8 mouse cellular contexts compared by ENCODE assay signal in the genomic region with DNA sequence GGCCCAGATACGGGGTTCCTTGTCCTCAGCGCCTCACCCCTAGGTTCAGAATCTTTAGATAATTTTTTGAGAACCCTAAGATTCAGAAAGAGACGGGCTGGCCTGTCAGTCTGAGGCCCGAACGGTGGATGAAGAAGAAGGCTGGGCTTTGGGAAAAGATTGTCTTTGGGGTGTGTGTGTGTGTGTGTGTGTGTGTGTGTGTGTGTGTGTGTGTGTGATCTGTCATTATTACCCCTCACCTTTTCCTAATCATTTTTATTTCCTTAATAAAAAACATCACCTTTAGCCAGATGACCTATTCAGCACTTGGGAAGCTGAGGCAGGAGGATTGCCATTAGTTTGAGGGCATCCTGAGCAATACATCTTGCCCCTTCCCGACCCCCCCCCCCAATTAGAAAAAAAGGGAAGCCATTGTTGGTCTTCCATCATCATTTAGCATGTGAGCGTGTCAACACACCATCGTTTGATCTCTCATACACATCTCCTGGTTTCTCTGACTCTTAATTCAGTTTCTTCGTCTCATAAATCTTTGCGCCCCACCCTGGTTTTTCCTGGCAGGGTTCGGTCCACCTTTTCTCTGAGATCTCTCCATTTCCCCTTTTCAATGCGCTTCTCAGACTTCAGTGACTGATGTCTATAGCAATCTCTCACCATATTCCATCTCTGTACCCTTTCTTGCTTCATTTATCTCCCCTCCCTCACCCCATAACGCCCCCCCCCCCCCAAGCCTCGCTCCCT. TPM values are rescaled to one million over a fixed set of nuclear protein-coding genes. Genes with fewer than 3 reads are reported as not detected.
DNase-seq lines count a peak whose midpoint lies in the region; ATAC-seq lines count a peak whose summit lies in the region.

No protein-coding gene starts in this region.

- H3K4me3 ChIP-seq in kidney, embryonic 15.5 days (replicated peaks), result peak overlapping the region; percentile 96
- no peak overlapping the region for H3K4me3 ChIP-seq in embryonic facial prominence, embryonic 11.5 days (ENCODE audit: low read depth, low read length)
- H3K4me3 ChIP-seq in hindbrain, embryonic 14.5 days (replicated peaks; ENCODE audit: low read length), result peak overlapping the region; percentile 96
- peak overlapping the region; percentile 94 for H3K4me3 ChIP-seq in midbrain, embryonic 14.5 days (replicated peaks; ENCODE audit: low read depth, low read length)

- ATAC-seq in kidney, embryonic 15.5 days (replicated peaks; ENCODE audit: low FRiP score), result no peak
- no peak for ATAC-seq in embryonic facial prominence, embryonic 11.5 days (replicated peaks; ENCODE audit: insufficient number of reproducible peaks, low FRiP score, low TSS enrichment, low read depth)
- no peak for ATAC-seq in hindbrain, embryonic 14.5 days (ENCODE audit: low FRiP score)
- no peak for ATAC-seq in midbrain, embryonic 14.5 days (ENCODE audit: low FRiP score, low TSS enrichment)

- H3K36me3 ChIP-seq in kidney, embryonic 15.5 days, result peaks cover 10% of the 10 kb centered on the region
- no peaks in the 10 kb centered on the region; the same call in 1 of the 2 replicates for H3K36me3 ChIP-seq in embryonic facial prominence, embryonic 11.5 days (replicated peaks; ENCODE audit: control insufficient read depth, insufficient read depth, low read depth, low read length)
- H3K36me3 ChIP-seq in hindbrain, embryonic 14.5 days (replicated peaks; ENCODE audit: control insufficient read depth, insufficient read depth), result peaks cover 11% of the 10 kb centered on the region
- peaks cover 9% of the 10 kb centered on the region for H3K36me3 ChIP-seq in midbrain, embryonic 14.5 days (ENCODE audit: control insufficient read depth, insufficient read depth, low read length)

- H3K27me3 ChIP-seq in kidney, embryonic 15.5 days, result no peaks in the 10 kb centered on the region
- H3K27me3 ChIP-seq in embryonic facial prominence, embryonic 11.5 days (ENCODE audit: control insufficient read depth, insufficient read depth, low read length), result no peaks in the 10 kb centered on the region
- H3K27me3 ChIP-seq in hindbrain, embryonic 14.5 days (ENCODE audit: control insufficient read depth, insufficient read depth, low read length), result no peaks in the 10 kb centered on the region
- no peaks in the 10 kb centered on the region for H3K27me3 ChIP-seq in midbrain, embryonic 14.5 days (ENCODE audit: control insufficient read depth, insufficient read depth, low read length)

- H3K9ac ChIP-seq in kidney, embryonic 15.5 days, result peak overlapping the region; percentile 21; the same call in 1 of the 2 replicates
- 0 out of 2 replicates have a peak overlapping the region, but pooled peaks have one; percentile 18 for H3K9ac ChIP-seq in embryonic facial prominence, embryonic 11.5 days (replicated peaks; ENCODE audit: low read length)
- peak overlapping the region; percentile 100 for H3K9ac ChIP-seq in hindbrain, embryonic 14.5 days
- peak overlapping the region; percentile 100 for H3K9ac ChIP-seq in midbrain, embryonic 14.5 days (replicated peaks; ENCODE audit: low read length)

- no peak for DNase-seq in kidney, postnatal 14 days
- no peak for DNase-seq in embryonic facial prominence, embryonic 11.5 days (ENCODE audit: low spot score)
- peak; percentile 48 for DNase-seq in hindbrain, embryonic 14.5 days (ENCODE audit: low spot score)
- no peak for DNase-seq in midbrain, embryonic 14.5 days
- no peak for DNase-seq in c-Kit-positive CD71-positive TER-119-positive erythroid progenitor cells, embryonic 14.5 days (ENCODE audit: low spot score)
- no peak for DNase-seq in layer of hippocampus, postnatal 10 days (ENCODE audit: low spot score in 2 of 2)
- DNase-seq in thymus, postnatal 14 days, result no peak

- peak overlapping the region; percentile 91 for H3K4me2 ChIP-seq in kidney, embryonic 15.5 days
- H3K4me2 ChIP-seq in embryonic facial prominence, embryonic 11.5 days (ENCODE audit: low read depth, low read length), result no peak overlapping the region; the same call in 1 of the 2 replicates
- H3K4me2 ChIP-seq in hindbrain, embryonic 14.5 days (replicated peaks), result peak overlapping the region; percentile 57
- peak overlapping the region; percentile 99 for H3K4me2 ChIP-seq in midbrain, embryonic 14.5 days (ENCODE audit: low read length)

- H3K9me3 ChIP-seq in kidney, embryonic 15.5 days (replicated peaks), result no peaks in the 10 kb centered on the region
- no peaks in the 10 kb centered on the region for H3K9me3 ChIP-seq in embryonic facial prominence, embryonic 11.5 days (replicated peaks; ENCODE audit: control insufficient read depth, low read length)
- no peaks in the 10 kb centered on the region for H3K9me3 ChIP-seq in hindbrain, embryonic 14.5 days (ENCODE audit: control insufficient read depth, low read length)
- H3K9me3 ChIP-seq in midbrain, embryonic 14.5 days (ENCODE audit: control insufficient read depth, low read length), result no peaks in the 10 kb centered on the region

- peak overlapping the region; percentile 100 for H3K27ac ChIP-seq in kidney, embryonic 15.5 days
- peak overlapping the region; percentile 100 for H3K27ac ChIP-seq in embryonic facial prominence, embryonic 11.5 days (replicated peaks; ENCODE audit: low read depth, low read length)
- H3K27ac ChIP-seq in hindbrain, embryonic 14.5 days, result peak overlapping the region; percentile 100
- peak overlapping the region; percentile 100 for H3K27ac ChIP-seq in midbrain, embryonic 14.5 days (replicated peaks; ENCODE audit: low read depth, low read length)

- H3K4me1 ChIP-seq in kidney, embryonic 15.5 days, result peaks cover 64% of the 10 kb centered on the region
- peaks cover 6% of the 10 kb centered on the region for H3K4me1 ChIP-seq in embryonic facial prominence, embryonic 11.5 days (ENCODE audit: control insufficient read depth, insufficient read depth, low read length)
- H3K4me1 ChIP-seq in hindbrain, embryonic 14.5 days (replicated peaks; ENCODE audit: control insufficient read depth, insufficient read depth, low read length), result peaks cover 47% of the 10 kb centered on the region
- peaks cover 47% of the 10 kb centered on the region for H3K4me1 ChIP-seq in midbrain, embryonic 14.5 days (ENCODE audit: control insufficient read depth, insufficient read depth, low read length)

- 22% methylated on average over 14 of the region's 14 CpGs for WGBS in kidney, embryonic 15.5 days
- 26% methylated on average over 13 of the region's 14 CpGs for WGBS in embryonic facial prominence, embryonic 11.5 days
- 12% methylated on average over 13 of the region's 14 CpGs for WGBS in hindbrain, embryonic 14.5 days
- 9% methylated on average over 14 of the region's 14 CpGs for WGBS in midbrain, embryonic 14.5 days

RNA-seq across cellular contexts. Expression of a gene that starts 0.8 kb away (rescaled TPM):
- 320 TPM in 2 replicates for polyA plus RNA-seq in kidney, embryonic 15.5 days (2015; fragmentation: Nextera tagmentation; extraction: Ambion mirVana)
- 184 and 213 TPM in 2 replicates for polyA plus RNA-seq in embryonic facial prominence, embryonic 11.5 days (2014; fragmentation: Nextera tagmentation; extraction: Ambion mirVana)
- 674 and 707 TPM in 2 replicates for polyA plus RNA-seq in hindbrain, embryonic 14.5 days (2014; fragmentation: Nextera tagmentation; extraction: Ambion mirVana)
- polyA plus RNA-seq in midbrain, embryonic 14.5 days (2014; fragmentation: Nextera tagmentation; extraction: Ambion mirVana), result 749 and 823 TPM in 2 replicates
- total RNA-seq in layer of hippocampus, postnatal 10 days (2021), result 1,000 to 10,000 TPM; 1,413 to 1,419 TPM

RNA-seq across cellular contexts. Expression of a gene that starts 7.6 kb away (rescaled TPM):
- 1.7 and 1.8 TPM in 2 replicates for polyA plus RNA-seq in kidney, embryonic 15.5 days (2015; fragmentation: Nextera tagmentation; extraction: Ambion mirVana)
- 1.7 and 1.8 TPM in 2 replicates for polyA plus RNA-seq in embryonic facial prominence, embryonic 11.5 days (2014; fragmentation: Nextera tagmentation; extraction: Ambion mirVana)
- 2.1 and 2.8 TPM in 2 replicates for polyA plus RNA-seq in hindbrain, embryonic 14.5 days (2014; fragmentation: Nextera tagmentation; extraction: Ambion mirVana)
- 3.3 and 3.5 TPM in 2 replicates for polyA plus RNA-seq in midbrain, embryonic 14.5 days (2014; fragmentation: Nextera tagmentation; extraction: Ambion mirVana)
- 1 to 10 TPM; 1.2 to 2.1 TPM for total RNA-seq in layer of hippocampus, postnatal 10 days (2021)

RNA-seq across cellular contexts. Expression of a gene that starts 12.1 kb away (rescaled TPM):
- 357 and 385 TPM in 2 replicates for polyA plus RNA-seq in kidney, embryonic 15.5 days (2015; fragmentation: Nextera tagmentation; extraction: Ambion mirVana)
- polyA plus RNA-seq in embryonic facial prominence, embryonic 11.5 days (2014; fragmentation: Nextera tagmentation; extraction: Ambion mirVana), result 391 and 402 TPM in 2 replicates
- 577 and 614 TPM in 2 replicates for polyA plus RNA-seq in hindbrain, embryonic 14.5 days (2014; fragmentation: Nextera tagmentation; extraction: Ambion mirVana)
- 535 and 570 TPM in 2 replicates for polyA plus RNA-seq in midbrain, embryonic 14.5 days (2014; fragmentation: Nextera tagmentation; extraction: Ambion mirVana)
- total RNA-seq in layer of hippocampus, postnatal 10 days (2021), result 100 to 1,000 TPM; 609 to 620 TPM

RNA-seq across cellular contexts. Expression of a gene that starts 31.0 kb away (rescaled TPM):
- polyA plus RNA-seq in kidney, embryonic 15.5 days (2015; fragmentation: Nextera tagmentation; extraction: Ambion mirVana), result 0.06 and 0.26 TPM in 2 replicates
- polyA plus RNA-seq in embryonic facial prominence, embryonic 11.5 days (2014; fragmentation: Nextera tagmentation; extraction: Ambion mirVana), result not detected in 2 replicates
- 0.27 and 0.35 TPM in 2 replicates for polyA plus RNA-seq in hindbrain, embryonic 14.5 days (2014; fragmentation: Nextera tagmentation; extraction: Ambion mirVana)
- 0.11 and 0.27 TPM in 2 replicates for polyA plus RNA-seq in midbrain, embryonic 14.5 days (2014; fragmentation: Nextera tagmentation; extraction: Ambion mirVana)
- 1 to 10 TPM in 1 of 2 experiments, under 1 TPM in 1; 0.62 to 1.0 TPM for total RNA-seq in layer of hippocampus, postnatal 10 days (2021)

RNA-seq across cellular contexts. Expression of a gene that starts 46.3 kb away (rescaled TPM):
- polyA plus RNA-seq in kidney, embryonic 15.5 days (2015; fragmentation: Nextera tagmentation; extraction: Ambion mirVana), result 163 and 164 TPM in 2 replicates
- 118 and 125 TPM in 2 replicates for polyA plus RNA-seq in embryonic facial prominence, embryonic 11.5 days (2014; fragmentation: Nextera tagmentation; extraction: Ambion mirVana)
- 92.4 and 93.1 TPM in 2 replicates for polyA plus RNA-seq in hindbrain, embryonic 14.5 days (2014; fragmentation: Nextera tagmentation; extraction: Ambion mirVana)
- 85.6 and 85.9 TPM in 2 replicates for polyA plus RNA-seq in midbrain, embryonic 14.5 days (2014; fragmentation: Nextera tagmentation; extraction: Ambion mirVana)
- total RNA-seq in layer of hippocampus, postnatal 10 days (2021), result 100 to 1,000 TPM in 1 of 2 experiments, 10 to 100 TPM in 1; 97.7 to 101 TPM

Comparison
In these comparisons a context has a peak if more than half of its experiments do, and no peak if none do; other contexts are left out.
1. H3K9ac ChIP-seq: peak in every context shown above with its lines; median percentile 100 in hindbrain, embryonic 14.5 days; 100 in midbrain, embryonic 14.5 days; 21 in kidney, embryonic 15.5 days; 18 in embryonic facial prominence, embryonic 11.5 days.